Mouse (Mus musculus): ENCODE measurements around the gene Lysmd2. TPM values are rescaled to one million over a fixed set of nuclear protein-coding genes. Genes with fewer than 3 reads are reported as not detected.

Lysmd2 gene
- total RNA-seq, 2 experiments from 2014 or later: 9.8 to 11.2 TPM

Other genes starting within 250 kb of the Lysmd2 start
- gene Mapk6, start 215.7 kb upstream of the Lysmd2 start, total RNA-seq (2021): 10 to 100 TPM; 47.8 to 49.8 TPM
- 10 to 100 TPM; 21.8 to 23.2 TPM for gene Leo1, start 184.2 kb upstream of the Lysmd2 start, total RNA-seq (2021)
- gene Tmod3, start 66.1 kb upstream of the Lysmd2 start, total RNA-seq (2021): 100 to 1,000 TPM; 112 to 123 TPM
- gene Tmod2, start 14.4 kb upstream of the Lysmd2 start, total RNA-seq (2021): 1 to 10 TPM; 5.0 to 6.6 TPM
- under 1 TPM; 0.32 to 0.86 TPM for gene Scg3, start 58.3 kb downstream of the Lysmd2 start, total RNA-seq (2021)
- gene Bmp5, start 149.6 kb downstream of the Lysmd2 start, total RNA-seq (2021): 1 to 10 TPM; 1.9 TPM

Measured in heart, postnatal 10 days (tissue).